Mouse (Mus musculus) spleen, adult 2 months (tissue): Measurements from ENCODE around the gene Per1. TPM values are rescaled to one million over a fixed set of nuclear protein-coding genes. Genes with fewer than 3 reads are reported as not detected.

Experiments
- DNase-seq, 2 experiments: peaks; one replicate each; pipeline versions ENCODE4 v3.0.0 to v3.0.0-alpha.2; 2012 to 2021; ENCODE audit warnings: low spot score in 2 of 2, low read depth in 1 of 2
- H3K27ac ChIP-seq: fragments of 200-500 bp; 2 replicates; pipeline ENCODE4 v1.5.1; 2012; ENCODE audit warnings: low read length, inconsistent platforms; ENCODE audit not compliant: insufficient read depth
- H3K27me3 ChIP-seq: fragments of 200-500 bp; 2 replicates; pipeline ENCODE4 v1.6.1; 2012; ENCODE audit warnings: mild to moderate bottlenecking, moderate library complexity, low read length, inconsistent platforms; ENCODE audit not compliant: control insufficient read depth, insufficient read depth
- H3K36me3 ChIP-seq: fragments of 200-500 bp; 2 replicates; pipeline ENCODE4 v1.6.1; 2012; ENCODE audit warnings: mild to moderate bottlenecking, low read length, inconsistent platforms; ENCODE audit not compliant: control insufficient read depth, insufficient read depth
- H3K4me1 ChIP-seq: fragments of 200-500 bp; 2 replicates; pipeline ENCODE4 v1.6.1; 2011; ENCODE audit warnings: inconsistent platforms; ENCODE audit not compliant: control insufficient read depth, insufficient read depth, insufficient read length
- H3K4me3 ChIP-seq: fragments of 200-500 bp; 2 replicates; pipeline ENCODE4 v1.5.1; 2011; ENCODE audit warnings: mild to moderate bottlenecking, inconsistent platforms; ENCODE audit not compliant: insufficient read depth, insufficient read length; ENCODE audit errors: extremely low read depth
- CTCF ChIP-seq: fragments of 200-500 bp; IDR thresholded peaks from 2 replicates; pipeline ENCODE4 v1.5.1; 2011; ENCODE audit warnings: mild to moderate bottlenecking, inconsistent platforms; ENCODE audit not compliant: insufficient read depth, insufficient read length, insufficient replicate concordance; ENCODE audit errors: extremely low read depth
- POLR2A ChIP-seq: fragments of 200-500 bp; IDR thresholded peaks from 2 replicates; pipeline ENCODE4 v1.6.1; 2011; ENCODE audit warnings: low read depth, low read length, inconsistent platforms
- WGBS: fragments of 180-500 bp; shearing (Covaris S2); methylation state at CpG from one replicate; pipeline ENCODE4 v1.1.7; 2018; 5-methylcytosine and 5-hydroxymethylcytosine counted together
- polyA plus RNA-seq: library from polyadenylated mRNA; depleted of rRNA; stranded (reverse); fragments of >200 nt; gene quantifications from 2 replicates; pipeline ENCODE4 v1.2.3, GENCODE M21; 2012

Gene Per1
- polyA plus RNA-seq, 1 experiment = 23.3 TPM

GRCm38 (mm10) chr11:69116843-69117242, 21.8 kb downstream of the Per1 start:
- H3K36me3 ChIP-seq = no peaks in the 10 kb centered on the region
- DNase-seq = no peak
- no peak overlapping the region for H3K27ac ChIP-seq
- whole genome bisulfite sequencing = 78% methylated on average over 5 of the region's 5 CpGs
- no peak for TF ChIP-seq CTCF
- no peak for TF ChIP-seq POLR2A
- H3K4me1 ChIP-seq = no peaks in the 10 kb centered on the region; the same call in 1 of the 2 replicates
- no peaks in the 10 kb centered on the region for H3K27me3 ChIP-seq
- H3K4me3 ChIP-seq = no peak overlapping the region

DNA sequence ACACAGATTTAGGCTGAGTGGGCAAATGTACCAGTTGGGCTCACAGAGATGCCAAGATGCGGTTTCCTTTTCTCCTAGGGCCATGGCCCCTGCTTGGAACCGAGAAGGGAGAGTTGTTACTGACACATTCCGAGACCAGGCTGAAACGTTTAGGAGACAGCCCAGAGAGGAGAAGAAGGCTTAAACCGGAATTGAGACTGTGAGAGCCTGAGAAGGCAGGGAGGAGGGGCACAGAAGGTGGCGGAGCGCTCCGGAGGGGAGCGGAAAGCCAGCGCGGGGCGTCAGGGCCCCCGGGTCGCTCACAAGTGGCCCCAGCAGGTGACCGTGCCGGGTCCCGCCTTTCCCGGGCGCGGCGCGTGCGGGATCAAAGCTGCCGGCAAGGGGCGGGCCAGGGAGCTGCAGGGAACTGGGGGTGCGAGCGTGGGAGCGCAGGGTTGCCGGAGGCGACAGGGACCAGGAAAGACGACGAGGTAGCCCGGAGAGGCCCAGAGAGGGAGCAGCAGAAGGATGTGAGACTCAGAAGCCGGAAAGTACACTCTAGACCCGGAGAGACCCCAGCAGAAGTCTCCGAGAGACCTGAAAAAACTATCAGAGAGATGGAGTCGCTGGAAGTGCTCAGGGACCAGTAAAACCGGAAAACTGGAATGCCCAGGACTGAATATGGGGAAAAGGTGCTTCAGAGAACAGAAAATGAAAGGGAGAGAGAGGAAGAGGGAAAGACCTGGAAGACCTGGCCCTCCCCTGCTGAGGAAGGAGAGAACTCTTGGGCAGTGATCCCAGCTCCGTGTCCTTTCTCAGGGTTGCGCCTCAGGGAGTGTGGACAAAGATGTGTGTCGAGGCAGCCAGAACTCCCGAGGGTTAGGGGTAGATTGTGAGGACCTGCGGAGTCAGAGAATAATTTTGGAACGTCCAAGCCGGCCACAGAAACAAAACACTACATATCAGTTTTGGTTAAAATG, 23.0 kb downstream of the Per1 start:
- Histone ChIP-seq H3K36me3 (no peaks in the 10 kb centered on the region), H3K4me1 (no peaks in the 10 kb centered on the region; the same call in 1 of the 2 replicates), H3K27ac (peak overlapping the region; percentile 78), H3K27me3 (0 out of 2 replicates have a peak, but pooled peaks cover 5% of the 10 kb centered on the region), H3K4me3 (peak overlapping the region; percentile 58)
- peak in 1 of 2 experiments; percentile 63 for DNase-seq
- no peak for TF ChIP-seq POLR2A
- no peak for TF ChIP-seq CTCF
- WGBS = under 1% methylated on average over 45 of the region's 45 CpGs

DNA sequence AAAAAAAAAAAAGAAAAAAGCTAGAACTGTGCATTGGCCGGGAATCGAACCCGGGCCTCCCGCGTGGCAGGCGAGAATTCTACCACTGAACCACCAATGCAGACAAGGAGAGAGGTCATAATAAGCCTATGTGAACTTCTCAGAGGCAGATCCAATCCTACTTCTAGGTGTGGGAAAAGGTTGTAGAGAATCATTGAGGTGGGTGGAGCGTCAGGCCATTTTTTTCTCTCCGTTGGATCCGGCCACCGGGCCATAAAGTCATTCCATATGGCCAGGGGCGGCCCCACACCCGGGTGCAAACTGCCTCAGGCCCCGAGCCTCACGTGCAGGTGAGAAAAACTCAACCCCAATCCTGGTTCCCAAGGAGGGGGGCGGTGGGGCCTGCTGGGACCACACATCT, 23.7 kb downstream of the Per1 start:
- Histone ChIP-seq H3K4me1 (no peaks in the 10 kb centered on the region; the same call in 1 of the 2 replicates), H3K27me3 (0 out of 2 replicates have a peak, but pooled peaks cover 5% of the 10 kb centered on the region), H3K4me3 (0 out of 2 replicates have a peak overlapping the region, but pooled peaks have one; percentile 58), H3K36me3 (no peaks in the 10 kb centered on the region), H3K27ac (no peak overlapping the region)
- TF ChIP-seq POLR2A (no peak), CTCF (no peak)
- DNase-seq = peak; percentile 71 to 77
- WGBS = 6% methylated on average over 15 of the region's 15 CpGs

DNA sequence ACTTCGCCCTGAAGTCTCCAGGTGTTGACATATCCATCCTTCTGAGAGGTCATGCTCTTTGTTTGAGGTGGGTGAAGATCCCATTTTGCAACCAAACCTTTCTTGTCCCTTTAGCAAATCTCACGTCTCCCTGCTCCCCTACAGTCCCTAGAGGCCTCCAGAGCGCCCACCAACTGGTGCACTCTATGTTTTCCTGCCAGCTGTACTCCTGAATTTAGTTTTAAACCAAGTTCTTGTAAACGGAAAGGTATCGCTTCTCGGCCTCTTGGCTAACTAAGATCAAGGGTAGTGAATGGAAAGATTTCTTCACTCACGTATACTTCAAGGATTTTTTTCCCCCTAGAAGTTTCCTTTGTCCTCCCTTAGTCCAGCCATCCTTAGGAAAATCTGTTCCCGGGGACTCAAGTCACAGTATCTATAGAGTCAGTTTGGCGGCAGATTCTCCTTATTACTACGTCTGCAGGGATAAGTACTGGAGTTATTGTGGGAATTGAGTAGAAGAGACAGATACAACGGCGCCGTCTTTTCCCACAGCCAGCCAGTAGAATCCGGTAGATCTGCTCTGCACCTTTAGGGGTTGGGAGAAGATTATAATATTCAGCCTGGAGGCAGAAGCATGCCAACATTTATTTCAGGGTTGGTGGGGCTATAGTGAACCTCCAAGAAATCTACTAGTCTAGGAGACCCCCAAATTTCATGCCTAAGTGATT, 24.6 kb downstream of the Per1 start:
- no peak overlapping the region for H3K4me3 ChIP-seq
- 0 out of 2 replicates have a peak, but pooled peaks cover 5% of the 10 kb centered on the region for H3K27me3 ChIP-seq
- no peaks in the 10 kb centered on the region for H3K36me3 ChIP-seq
- 61% methylated on average over 14 of the region's 14 CpGs for WGBS
- no peaks in the 10 kb centered on the region; the same call in 1 of the 2 replicates for H3K4me1 ChIP-seq
- TF ChIP-seq CTCF (no peak), POLR2A (no peak)
- no peak for DNase-seq
- H3K27ac ChIP-seq = no peak overlapping the region

- H3K27ac ChIP-seq = no peak within 1 kb of the TSS
- peak within 1 kb of the TSS; percentile 61 for H3K4me3 ChIP-seq
- H3K36me3 ChIP-seq = no peaks in the 10 kb centered on the region
- no peak for TF ChIP-seq CTCF
- DNase-seq = no peak
- no peaks in the 10 kb centered on the region; the same call in 1 of the 2 replicates for H3K4me1 ChIP-seq
- WGBS = 4% methylated on average over 27 of the region's 27 CpGs
- H3K27me3 ChIP-seq = 0 out of 2 replicates have a peak, but pooled peaks cover 5% of the 10 kb centered on the region
Measured at GRCm38 (mm10) chr11:69120221-69121000, 25.4 kb downstream of the Per1 start, which contains the start of gene Hes7. Gene Hes7 (plus strand): TSS chr11:69120404.
